Mouse (Mus musculus) stomach, postnatal 0 days (tissue): Measurements from ENCODE around the gene Taf4. TPM values are rescaled to one million over a fixed set of nuclear protein-coding genes. Genes with fewer than 3 reads are reported as not detected.

Experiments used
- ATAC-seq: fragments of 200-750 bp; cut with Nextera tagmentation; 2 replicates; pipeline ENCODE4 v1.8.0; 2017; ENCODE audit not compliant: low FRiP score, low TSS enrichment
- DNase-seq: peaks from one replicate; pipeline ENCODE4 v3.0.0-alpha.2; 2016; ENCODE audit warnings: low spot score
- H3K27ac ChIP-seq: fragments of 300-500 bp; sonication (generic); replicated peaks from 2 replicates; pipeline ENCODE4 v1.5.1; 2014; ENCODE audit warnings: mild to moderate bottlenecking, control low read depth
- H3K27me3 ChIP-seq: fragments of 300-500 bp; sonication (generic); 2 replicates; pipeline ENCODE4 v1.6.1; 2014; ENCODE audit warnings: low read length; ENCODE audit not compliant: control insufficient read depth, insufficient read depth
- H3K36me3 ChIP-seq: fragments of 300-500 bp; sonication (generic); 2 replicates; pipeline ENCODE4 v1.6.1; 2014; ENCODE audit warnings: low read length, mixed read lengths; ENCODE audit not compliant: control insufficient read depth, insufficient read depth
- H3K4me1 ChIP-seq: fragments of 300-500 bp; sonication (generic); replicated peaks from 2 replicates; pipeline ENCODE4 v1.6.1; 2014; ENCODE audit warnings: antibody characterized with exemption; ENCODE audit not compliant: control insufficient read depth, insufficient read depth
- H3K4me2 ChIP-seq: fragments of 300-500 bp; sonication (generic); replicated peaks from 2 replicates; pipeline ENCODE4 v1.6.1; 2014; ENCODE audit warnings: low read depth, mild to moderate bottlenecking, control low read depth, moderate library complexity
- H3K4me3 ChIP-seq: fragments of 300-500 bp; sonication (generic); 2 replicates; pipeline ENCODE4 v1.5.1; 2014; ENCODE audit warnings: low read depth, low read length, control low read depth
- H3K9ac ChIP-seq: fragments of 300-500 bp; sonication (generic); 2 replicates; pipeline ENCODE4 v1.6.1; 2014; ENCODE audit warnings: mild to moderate bottlenecking, low read length, control low read depth, mixed read lengths
- H3K9me3 ChIP-seq: fragments of 300-500 bp; sonication (generic); 2 replicates; pipeline ENCODE4 v1.6.1; 2016; ENCODE audit warnings: low read length; ENCODE audit not compliant: control insufficient read depth
- CTCF ChIP-seq: IDR thresholded peaks from 2 replicates; pipeline ENCODE4 v1.5.1; 2016; ENCODE audit warnings: antibody characterized with exemption, low read depth, mild to moderate bottlenecking, moderate library complexity
- EP300 ChIP-seq: optimal IDR thresholded peaks from 2 replicates; pipeline ENCODE3; 2016; ENCODE audit warnings: antibody characterized with exemption
- WGBS: fragments of 180-500 bp; shearing (Covaris S2); extraction: QIAGEN DNeasy Blood & Tissue Kit; methylation state at CpG from one replicate; pipeline ENCODE4 v1.1.7; 2014; 5-methylcytosine and 5-hydroxymethylcytosine counted together
- polyA plus RNA-seq: library from polyadenylated mRNA; unstranded; fragments of >200 nt; fragmentation: Nextera tagmentation; extraction: Ambion mirVana; gene quantifications from 2 replicates; pipeline ENCODE4 v1.2.1, GENCODE M21; 2015

The Taf4 gene
- polyA plus RNA-seq, 1 experiment from 2014 or later = 2.1 TPM

GRCm38 (mm10) chr2:179979836-179980235, 3.4 kb upstream of the Taf4 start:
- ATAC-seq = peak; percentile 40; the same call in 1 of the 2 replicates
- 33% methylated on average over 8 of the region's 8 CpGs for WGBS
- DNase-seq = no peak

GRCm38 (mm10) chr2:179978250-179978649, 1.8 kb upstream of the Taf4 start:
- Histone ChIP-seq H3K9ac (no peak overlapping the region), H3K27me3 (no peaks in the 10 kb centered on the region), H3K4me1 (peaks cover 9% of the 10 kb centered on the region; the same call in 1 of the 2 replicates), H3K9me3 (no peaks in the 10 kb centered on the region), H3K36me3 (no peaks in the 10 kb centered on the region), H3K4me2 (no peak overlapping the region), H3K27ac (no peak overlapping the region), H3K4me3 (no peak overlapping the region)
- DNase-seq (peak; percentile 12), ATAC-seq (no peak)
- TF ChIP-seq EP300 (no peak), CTCF (no peak)
- WGBS = 84% methylated on average over 3 of the region's 3 CpGs

More at GRCm38 (mm10) chr2:179979836-179980235, 3.4 kb upstream of the Taf4 start:
- Histone ChIP-seq H3K9ac (no peak overlapping the region), H3K4me2 (no peak overlapping the region), H3K36me3 (no peaks in the 10 kb centered on the region), H3K4me3 (no peak overlapping the region), H3K4me1 (0 out of 2 replicates have a peak, but pooled peaks cover 3% of the 10 kb centered on the region), H3K27me3 (no peaks in the 10 kb centered on the region), H3K9me3 (no peaks in the 10 kb centered on the region), H3K27ac (no peak overlapping the region; the same call in 1 of the 2 replicates)
- TF ChIP-seq CTCF = no peak
- no peak for TF ChIP-seq EP300

- 8% methylated on average over 10 of the region's 10 CpGs for WGBS
- Histone ChIP-seq H3K4me2 (peak overlapping the region; percentile 62), H3K27ac (peak overlapping the region; percentile 99)
Observed at GRCm38 (mm10) chr2:179977344-179978025, 1.0 kb upstream of the Taf4 start.

GRCm38 (mm10) chr2:179976295-179976627, 185 bp downstream of the Taf4 start:
- no peak for DNase-seq
- peaks cover 9% of the 10 kb centered on the region; the same call in 1 of the 2 replicates for H3K4me1 ChIP-seq
- 2% methylated on average over 8 of the region's 54 CpGs for WGBS
- no peaks in the 10 kb centered on the region for H3K36me3 ChIP-seq
- peak overlapping the region; percentile 88 for H3K4me3 ChIP-seq
- H3K27ac ChIP-seq = peak overlapping the region; percentile 94
- no peaks in the 10 kb centered on the region for H3K27me3 ChIP-seq
- peak overlapping the region; percentile 91; the same call in 1 of the 2 replicates for H3K4me2 ChIP-seq
- peak overlapping the region; percentile 99 for H3K9ac ChIP-seq
- TF ChIP-seq EP300 (no peak), CTCF (no peak)
- ATAC-seq = peak; percentile 27; the same call in 1 of the 2 replicates
- no peaks in the 10 kb centered on the region for H3K9me3 ChIP-seq

More at GRCm38 (mm10) chr2:179977344-179978025, 1.0 kb upstream of the Taf4 start:
- ATAC-seq (no peak), DNase-seq (peak; percentile 13)
- Histone ChIP-seq H3K9me3 (no peaks in the 10 kb centered on the region), H3K4me3 (peak overlapping the region; percentile 88), H3K9ac (peak overlapping the region; percentile 99), H3K4me1 (peaks cover 9% of the 10 kb centered on the region; the same call in 1 of the 2 replicates), H3K27me3 (no peaks in the 10 kb centered on the region), H3K36me3 (no peaks in the 10 kb centered on the region)
- TF ChIP-seq CTCF (no peak), EP300 (no peak)

- H3K4me1 ChIP-seq = peaks cover 9% of the 10 kb centered on the region; the same call in 1 of the 2 replicates
- H3K36me3 ChIP-seq = no peaks in the 10 kb centered on the region
- TF ChIP-seq CTCF (no peak), EP300 (no peak)
- H3K9me3 ChIP-seq = no peaks in the 10 kb centered on the region
- no peak for ATAC-seq
- peak overlapping the region; percentile 99 for H3K9ac ChIP-seq
- peak overlapping the region; percentile 13; the same call in 1 of the 2 replicates for H3K4me3 ChIP-seq
- WGBS = 0% methylated on average over 4 of the region's 82 CpGs
- DNase-seq = peak; percentile 52
- H3K4me2 ChIP-seq = peak overlapping the region; percentile 91; the same call in 1 of the 2 replicates
- H3K27me3 ChIP-seq = no peaks in the 10 kb centered on the region
- peak overlapping the region; percentile 94 for H3K27ac ChIP-seq
Observed at GRCm38 (mm10) chr2:179975851-179976250, 595 bp downstream of the Taf4 start.
